Mouse (Mus musculus) liver, adult 2 months (tissue): ENCODE results near the gene Pafah2.

Experiments used
- CTCF ChIP-seq: fragments of 200-500 bp; IDR thresholded peaks from 2 replicates; pipeline ENCODE4 v1.5.1; 2011; ENCODE audit warnings: low read depth, low read length, control low read depth
- POLR2A ChIP-seq: fragments of 200-500 bp; IDR thresholded peaks from 2 replicates; pipeline ENCODE4 v1.6.1; 2011; ENCODE audit warnings: low read length, control low read depth; ENCODE audit not compliant: insufficient read depth; ENCODE audit errors: extremely low read depth

GRCm38 (mm10) chr4:134442216-134442615, 46.1 kb downstream of the Pafah2 start:
- no peak for TF ChIP-seq CTCF
- TF ChIP-seq POLR2A: no peak
